In the genomic region with DNA sequence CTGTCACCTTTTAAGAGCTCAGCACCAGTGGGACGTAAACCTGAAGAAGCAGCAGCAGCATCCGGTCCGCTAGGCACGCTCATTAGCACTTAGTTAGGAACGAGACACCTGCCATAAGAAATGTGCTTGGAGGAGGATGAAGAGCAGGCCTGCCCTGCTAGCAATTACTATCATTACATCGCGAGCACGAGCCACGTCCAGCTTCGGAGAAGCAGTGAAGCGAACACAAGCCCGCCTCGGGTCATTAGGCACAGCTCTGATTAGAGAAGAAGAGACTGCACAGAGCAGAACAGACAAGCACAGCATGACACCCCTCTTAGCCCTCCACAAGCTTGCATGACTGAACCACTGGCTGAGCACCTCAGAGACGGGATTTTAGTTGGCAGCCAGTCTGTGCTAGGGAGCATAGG, we compare ENCODE assay signal across 8 mouse cellular contexts. TPM values are rescaled to one million over a fixed set of nuclear protein-coding genes. Genes with fewer than 3 reads are reported as not detected.
DNase-seq lines count a peak whose midpoint lies in the region; ATAC-seq lines count a peak whose summit lies in the region.
"Had no signal": no experiment of that assay in that cellular context is flagged by ENCODE, and none has a peak within 500 bp of the region (broad histone marks: within the 10 kb centered on the region; RNA-seq: fewer than 3 reads in every experiment).

No protein-coding gene starts in this region.

- no peaks in the 10 kb centered on the region for H3K9me3 ChIP-seq in hindbrain, embryonic 12.5 days (replicated peaks)
- H3K9me3 ChIP-seq in midbrain, embryonic 13.5 days: no peaks in the 10 kb centered on the region
- H3K9me3 ChIP-seq: liver, embryonic 12.5 days had no signal

- H3K36me3 ChIP-seq in hindbrain, embryonic 12.5 days: 0 out of 2 replicates have a peak, but pooled peaks cover 9% of the 10 kb centered on the region
- peaks cover 10% of the 10 kb centered on the region for H3K36me3 ChIP-seq in midbrain, embryonic 13.5 days

- peak; percentile 91 for ATAC-seq in hindbrain, embryonic 12.5 days (ENCODE audit: low FRiP score)
- peak; percentile 91 for ATAC-seq in midbrain, embryonic 13.5 days
- ATAC-seq: liver, embryonic 12.5 days had no signal

- peak; percentile 86 for DNase-seq in Muller cell, postnatal 12 days (ENCODE audit: inconsistent ontology term)
- DNase-seq in embryo, embryonic 10.5 days (ENCODE audit: low spot score): peak; percentile 71
- DNase-seq in gastrocnemius, adult 8-10 months (ENCODE audit: low spot score in 2 of 2): no peak
- no peak for DNase-seq in layer of hippocampus, postnatal 10 days (ENCODE audit: low spot score in 2 of 2)
- no peak for DNase-seq in layer of hippocampus, postnatal 25 days (ENCODE audit: extremely low spot score in 1 of 2, low spot score in 1 of 2)

- no peaks in the 10 kb centered on the region; the same call in 1 of the 2 replicates for H3K27me3 ChIP-seq in hindbrain, embryonic 12.5 days
- H3K27me3 ChIP-seq in midbrain, embryonic 13.5 days: peaks cover 34% of the 10 kb centered on the region
- H3K27me3 ChIP-seq: liver, embryonic 12.5 days had no signal

- WGBS in hindbrain, embryonic 12.5 days: 22% methylated on average over 14 of the region's 14 CpGs
- 16% methylated on average over 14 of the region's 14 CpGs for WGBS in midbrain, embryonic 13.5 days

- no peak overlapping the region for H3K4me2 ChIP-seq in hindbrain, embryonic 12.5 days (replicated peaks)
- H3K4me2 ChIP-seq in midbrain, embryonic 13.5 days (replicated peaks): peak overlapping the region; percentile 29; the same call in 1 of the 2 replicates
- H3K4me2 ChIP-seq: liver, embryonic 12.5 days had no signal

- peaks cover 16% of the 10 kb centered on the region for H3K4me1 ChIP-seq in hindbrain, embryonic 12.5 days
- H3K4me1 ChIP-seq in midbrain, embryonic 13.5 days (replicated peaks): peaks cover 35% of the 10 kb centered on the region

- H3K4me3 ChIP-seq in hindbrain, embryonic 12.5 days: no peak overlapping the region
- H3K4me3 ChIP-seq in midbrain, embryonic 13.5 days (replicated peaks): no peak overlapping the region
- H3K4me3 ChIP-seq: liver, embryonic 12.5 days had no signal

- H3K9ac ChIP-seq in hindbrain, embryonic 12.5 days: no peak overlapping the region
- H3K9ac ChIP-seq in midbrain, embryonic 13.5 days (replicated peaks): 0 out of 2 replicates have a peak overlapping the region, but pooled peaks have one; percentile 11
- H3K9ac ChIP-seq: liver, embryonic 12.5 days had no signal

- H3K27ac ChIP-seq in hindbrain, embryonic 12.5 days: no peak overlapping the region
- no peak overlapping the region for H3K27ac ChIP-seq in midbrain, embryonic 13.5 days
- H3K27ac ChIP-seq: liver, embryonic 12.5 days had no signal

RNA-seq across cellular contexts. Expression of a gene that starts 40.6 kb away (rescaled TPM):
- 73.6 and 74.5 TPM in 2 replicates for polyA plus RNA-seq in hindbrain, embryonic 12.5 days (2016; fragmentation: Nextera tagmentation; extraction: Ambion mirVana)
- 39.2 and 45.9 TPM in 2 replicates for polyA plus RNA-seq in midbrain, embryonic 13.5 days (2015; fragmentation: Nextera tagmentation; extraction: Ambion mirVana)
- total RNA-seq in gastrocnemius, adult 8-10 months (2022): 10 to 100 TPM; 16.1 to 25.6 (median 17.8) TPM
- 10 to 100 TPM; 57.4 to 57.9 TPM for total RNA-seq in layer of hippocampus, postnatal 10 days (2021)
- total RNA-seq in layer of hippocampus, postnatal 25 days (2021): 10 to 100 TPM; 66.2 to 73.2 TPM

Comparison
In these comparisons a context has a peak if more than half of its experiments do, and no peak if none do; other contexts are left out.
1. DNase-seq: peak in Muller cell, postnatal 12 days (single experiment) and embryo, embryonic 10.5 days (single experiment); none in gastrocnemius, adult 8-10 months (0 of 2), layer of hippocampus, postnatal 10 days (0 of 2) and layer of hippocampus, postnatal 25 days (0 of 2).